Mouse (Mus musculus) hindbrain, embryonic 16.5 days (tissue): ENCODE data around the gene Tmem259. TPM values are rescaled to one million over a fixed set of nuclear protein-coding genes. Genes with fewer than 3 reads are reported as not detected.

Experiments
- ATAC-seq: fragments of 200-750 bp; cut with Nextera tagmentation; 2 replicates; pipeline ENCODE4 v1.8.0; 2017; ENCODE audit warnings: moderate TSS enrichment, moderate library complexity
- H3K27ac ChIP-seq: fragments of 300-500 bp; sonication (generic); 2 replicates; pipeline ENCODE4 v1.5.1; 2014; ENCODE audit warnings: low read depth, mild to moderate bottlenecking, control low read depth, low read length, moderate library complexity
- H3K27me3 ChIP-seq: fragments of 300-500 bp; sonication (generic); replicated peaks from 2 replicates; pipeline ENCODE4 v1.6.1; 2014; ENCODE audit warnings: low read length; ENCODE audit not compliant: control insufficient read depth, insufficient read depth
- H3K36me3 ChIP-seq: fragments of 300-500 bp; sonication (generic); 2 replicates; pipeline ENCODE4 v1.6.1; 2014; ENCODE audit warnings: mild to moderate bottlenecking, low read length, moderate library complexity, mixed read lengths; ENCODE audit not compliant: control insufficient read depth, insufficient read depth
- H3K4me1 ChIP-seq: fragments of 300-500 bp; sonication (generic); 2 replicates; pipeline ENCODE4 v1.6.1; 2014; ENCODE audit warnings: low read depth, low read length; ENCODE audit not compliant: control insufficient read depth, insufficient read depth
- H3K4me2 ChIP-seq: fragments of 300-500 bp; sonication (generic); 2 replicates; pipeline ENCODE4 v1.6.1; 2014; ENCODE audit warnings: mild to moderate bottlenecking, low read length, control low read depth, moderate library complexity
- H3K4me3 ChIP-seq: fragments of 300-500 bp; sonication (generic); 2 replicates; pipeline ENCODE4 v1.5.1; 2014; ENCODE audit warnings: mild to moderate bottlenecking, low read length, control low read depth, moderate library complexity
- H3K9ac ChIP-seq: fragments of 300-500 bp; sonication (generic); 2 replicates; pipeline ENCODE4 v1.6.1; 2014; ENCODE audit warnings: low read depth, mild to moderate bottlenecking, control low read depth, low read length, moderate library complexity
- H3K9me3 ChIP-seq: fragments of 300-500 bp; sonication (generic); 2 replicates; pipeline ENCODE4 v1.6.1; 2014; ENCODE audit warnings: mild to moderate bottlenecking, low read length, moderate library complexity; ENCODE audit not compliant: control insufficient read depth
- WGBS: fragments of 180-500 bp; shearing (Covaris S2); extraction: QIAGEN DNeasy Blood & Tissue Kit; methylation state at CpG from one replicate; pipeline ENCODE4 v1.1.7; 2014; 5-methylcytosine and 5-hydroxymethylcytosine counted together
- polyA plus RNA-seq: library from polyadenylated mRNA; unstranded; fragments of >200 nt; fragmentation: Nextera tagmentation; extraction: Ambion mirVana; gene quantifications from 2 replicates; pipeline ENCODE4 v1.2.1, GENCODE M21; 2015

Tmem259 gene
- polyA plus RNA-seq, 1 experiment from 2014 or later = 11.7 TPM

DNA sequence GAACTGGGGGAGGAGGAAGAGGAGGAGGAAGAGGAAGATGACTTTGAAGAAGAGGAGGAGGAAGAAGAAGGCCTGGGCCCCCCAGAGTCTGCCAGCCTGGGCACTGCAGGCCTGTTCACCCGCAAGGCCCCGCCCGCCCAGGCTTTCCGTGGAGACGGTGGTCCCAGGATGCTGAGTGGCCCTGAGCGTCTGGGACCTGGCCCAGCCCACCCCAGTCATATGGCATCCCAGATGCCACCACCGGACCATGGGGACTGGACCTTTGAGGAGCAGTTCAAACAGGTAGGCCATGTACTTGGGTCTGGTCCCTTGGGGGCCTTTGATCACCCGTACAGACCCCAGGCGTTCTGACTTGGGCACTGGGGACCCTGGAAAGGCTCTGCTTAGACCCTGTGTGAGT, 52.3 kb downstream of the Tmem259 start:
- H3K9ac ChIP-seq = no peak overlapping the region
- H3K27ac ChIP-seq = no peak overlapping the region
- 0 out of 2 replicates have a peak, but pooled peaks cover 4% of the 10 kb centered on the region for H3K36me3 ChIP-seq
- ATAC-seq = no peak
- no peak overlapping the region for H3K4me3 ChIP-seq
- H3K9me3 ChIP-seq = no peaks in the 10 kb centered on the region
- WGBS = 84% methylated on average over 9 of the region's 9 CpGs
- H3K4me2 ChIP-seq = no peak overlapping the region
- H3K4me1 ChIP-seq = peaks cover 52% of the 10 kb centered on the region
- H3K27me3 ChIP-seq = no peaks in the 10 kb centered on the region

DNA sequence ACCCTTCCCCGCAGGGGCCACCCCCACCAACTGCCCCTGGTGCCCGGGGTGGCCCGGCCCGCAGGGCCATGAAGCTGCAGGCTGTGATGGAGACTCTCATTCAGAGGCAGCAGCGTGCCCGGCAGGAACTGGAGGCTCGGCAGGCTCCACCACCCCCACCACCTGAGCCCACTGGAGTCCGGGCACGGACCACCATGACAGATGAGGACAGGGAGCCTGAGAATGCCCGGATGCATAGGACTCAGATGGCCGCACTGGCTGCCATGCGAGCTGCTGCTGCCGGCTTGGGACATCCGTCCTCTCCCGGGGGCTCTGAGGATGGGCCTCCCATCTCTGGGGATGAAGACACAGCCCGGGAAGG, 53.3 kb downstream of the Tmem259 start:
- Histone ChIP-seq H3K4me1 (peaks cover 54% of the 10 kb centered on the region), H3K36me3 (0 out of 2 replicates have a peak, but pooled peaks cover 4% of the 10 kb centered on the region), H3K4me3 (no peak overlapping the region), H3K9me3 (no peaks in the 10 kb centered on the region), H3K27ac (no peak overlapping the region), H3K9ac (no peak overlapping the region), H3K27me3 (no peaks in the 10 kb centered on the region), H3K4me2 (no peak overlapping the region)
- ATAC-seq = no peak
- WGBS = 51% methylated on average over 16 of the region's 16 CpGs

GRCm38 (mm10) chr10:79929967-79930825, 53.9 kb downstream of the Tmem259 start:
- H3K4me2 ChIP-seq = no peak overlapping the region
- no peak for ATAC-seq
- WGBS = 70% methylated on average over 18 of the region's 18 CpGs

DNA sequence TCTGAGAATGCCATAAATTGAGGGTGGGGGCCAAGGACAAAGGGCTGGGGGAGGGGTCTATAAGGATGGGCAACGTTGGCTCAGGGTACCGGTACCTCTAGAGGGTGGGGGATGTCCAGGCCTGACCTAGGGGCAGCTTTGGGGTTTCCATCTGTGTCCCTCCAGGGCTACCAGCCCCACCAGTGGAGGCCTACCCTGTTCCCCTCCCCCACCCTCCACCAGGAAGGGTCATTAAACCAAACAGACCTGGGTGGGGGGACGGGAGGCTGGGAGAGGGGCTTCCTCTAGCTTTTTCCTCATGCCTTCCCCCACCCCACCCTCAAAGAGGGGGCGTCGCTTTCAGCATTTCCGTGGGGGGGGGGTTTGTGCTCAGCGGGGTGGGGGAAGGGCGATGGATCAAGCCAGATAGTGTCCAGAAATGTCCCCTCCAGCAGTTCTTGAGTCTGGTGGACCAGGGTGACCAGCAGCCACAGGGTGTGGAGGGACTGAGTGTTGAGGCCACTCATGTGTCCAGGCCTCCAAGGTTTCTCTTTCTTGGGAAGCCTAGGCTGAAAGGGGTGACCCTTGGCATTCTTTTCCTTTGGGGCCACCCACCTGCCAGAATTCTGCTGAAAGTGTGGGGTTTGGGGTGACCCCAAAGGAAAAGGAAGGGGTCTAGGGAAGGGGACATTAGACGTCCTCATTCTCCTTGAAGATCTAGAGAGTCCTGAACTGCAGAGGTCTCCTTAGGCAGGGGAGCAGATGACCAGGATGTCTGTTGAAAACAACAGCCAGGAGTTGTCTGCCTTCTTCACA, 55.0 kb downstream of the Tmem259 start:
- Histone ChIP-seq H3K4me3 (peak overlapping the region; percentile 71), H3K9me3 (no peaks in the 10 kb centered on the region), H3K4me2 (peak overlapping the region; percentile 98), H3K9ac (peak overlapping the region; percentile 62), H3K4me1 (peaks cover 51% of the 10 kb centered on the region), H3K27ac (peak overlapping the region; percentile 84), H3K27me3 (no peaks in the 10 kb centered on the region), H3K36me3 (0 out of 2 replicates have a peak, but pooled peaks cover 4% of the 10 kb centered on the region)
- 26% methylated on average over 9 of the region's 9 CpGs for whole genome bisulfite sequencing
- ATAC-seq = no peak

More at GRCm38 (mm10) chr10:79929967-79930825, 53.9 kb downstream of the Tmem259 start:
- no peaks in the 10 kb centered on the region for H3K9me3 ChIP-seq
- peaks cover 54% of the 10 kb centered on the region for H3K4me1 ChIP-seq
- no peak overlapping the region for H3K9ac ChIP-seq
- H3K4me3 ChIP-seq = no peak overlapping the region
- H3K36me3 ChIP-seq = 0 out of 2 replicates have a peak, but pooled peaks cover 4% of the 10 kb centered on the region
- H3K27ac ChIP-seq = no peak overlapping the region
- H3K27me3 ChIP-seq = no peaks in the 10 kb centered on the region

DNA sequence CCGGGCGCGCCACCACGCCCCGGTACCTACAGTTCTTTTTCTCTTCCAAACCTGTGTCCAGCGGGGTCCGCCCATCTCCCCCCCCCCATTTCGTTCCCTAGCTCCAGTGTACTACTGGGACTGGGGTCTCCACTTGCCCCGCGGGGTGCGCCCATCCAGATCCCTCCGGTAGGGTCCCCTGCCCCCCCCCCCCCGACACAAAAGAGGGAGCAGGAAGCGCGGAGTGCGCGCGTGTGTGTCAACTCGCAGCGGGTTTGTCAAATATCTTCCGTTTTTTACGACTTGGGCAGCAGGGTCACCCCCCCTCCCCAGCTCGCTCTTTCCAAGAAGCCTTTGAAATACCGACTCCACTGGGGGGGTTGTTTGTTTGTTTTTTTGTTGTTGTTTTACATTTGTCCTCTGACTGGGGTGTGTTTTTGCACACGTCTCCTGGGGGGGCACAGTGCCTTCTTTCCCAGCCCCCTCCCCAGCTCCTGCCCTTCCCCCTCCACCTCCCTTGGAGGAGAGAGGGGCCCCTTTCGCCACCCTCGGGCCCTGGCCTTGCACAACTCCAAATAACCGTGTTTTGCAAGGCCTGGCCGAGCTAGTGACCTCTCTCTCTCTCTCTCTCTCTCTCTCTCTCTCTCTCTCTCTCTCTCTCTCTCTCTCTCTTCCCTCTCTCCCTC, 56.0 kb downstream of the Tmem259 start:
- Histone ChIP-seq H3K4me1 (peaks cover 42% of the 10 kb centered on the region), H3K9me3 (no peaks in the 10 kb centered on the region)
- WGBS = 2% methylated on average over 25 of the region's 29 CpGs

GRCm38 (mm10) chr10:79927324-79928029, 56.7 kb downstream of the Tmem259 start:
- Histone ChIP-seq H3K27me3 (peaks cover 10% of the 10 kb centered on the region), H3K9me3 (no peaks in the 10 kb centered on the region), H3K4me2 (peak overlapping the region; percentile 98), H3K4me3 (peak overlapping the region; percentile 71), H3K36me3 (0 out of 2 replicates have a peak, but pooled peaks cover 4% of the 10 kb centered on the region), H3K27ac (peak overlapping the region; percentile 84), H3K4me1 (peaks cover 36% of the 10 kb centered on the region), H3K9ac (peak overlapping the region; percentile 80)
- WGBS = under 1% methylated on average over 54 of the region's 54 CpGs
- ATAC-seq = peak; percentile 15

More for the DNA sequence above, 56.0 kb downstream of the Tmem259 start:
- Histone ChIP-seq H3K4me3 (peak overlapping the region; percentile 71), H3K36me3 (0 out of 2 replicates have a peak, but pooled peaks cover 4% of the 10 kb centered on the region), H3K27ac (peak overlapping the region; percentile 84), H3K9ac (peak overlapping the region; percentile 80), H3K4me2 (peak overlapping the region; percentile 98), H3K27me3 (peaks cover 3% of the 10 kb centered on the region)
- ATAC-seq = no peak

- peak; percentile 79 for ATAC-seq
- Histone ChIP-seq H3K9me3 (no peaks in the 10 kb centered on the region), H3K36me3 (0 out of 2 replicates have a peak, but pooled peaks cover 4% of the 10 kb centered on the region), H3K4me2 (peak within 1 kb of the TSS; percentile 98), H3K27me3 (peaks cover 18% of the 10 kb centered on the region), H3K4me1 (peaks cover 33% of the 10 kb centered on the region), H3K27ac (peak within 1 kb of the TSS; percentile 84), H3K9ac (peak within 1 kb of the TSS; percentile 80), H3K4me3 (peak within 1 kb of the TSS; percentile 71)
- under 1% methylated on average over 63 of the region's 63 CpGs for WGBS
These were observed 57.4 kb downstream of the Tmem259 start, which contains the start of gene Arid3a for GRCm38 (mm10) chr10:79926491-79927323. Gene Arid3a, plus strand, starts transcription at chr10:79927043.
